Mouse (Mus musculus): ENCODE results near the gene Rbpms2. TPM values are rescaled to one million over a fixed set of nuclear protein-coding genes. Genes with fewer than 3 reads are reported as not detected.

The Rbpms2 gene
- total and polyA plus RNA-seq, 2 experiments, result 9.8 to 110 TPM

DNA sequence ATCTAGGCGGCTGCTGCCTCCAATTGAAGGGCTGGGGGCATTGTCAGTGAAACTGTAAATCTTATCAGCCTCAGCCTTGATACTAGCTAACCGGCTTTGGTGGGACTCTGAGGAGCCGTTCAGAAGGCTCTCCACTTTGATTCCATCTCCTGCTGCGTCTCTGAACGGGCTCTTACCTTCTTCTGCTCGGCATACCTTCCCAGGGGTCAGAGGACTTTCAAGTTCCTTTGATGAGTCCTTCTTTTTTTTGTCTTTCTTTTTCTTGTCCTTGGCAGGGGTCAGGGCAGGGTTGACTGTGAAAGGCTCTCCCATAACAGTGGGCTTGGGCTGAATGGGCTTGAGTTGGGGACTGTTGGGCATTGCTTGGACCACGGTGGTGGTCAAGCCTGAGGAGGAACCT is 73.8 kb downstream of the Rbpms2 start:
- Histone ChIP-seq H3K27me3 (ENCODE audit: control insufficient read depth, insufficient read depth, low read length) (no peaks in the 10 kb centered on the region), H3K4me1 (ENCODE audit: control insufficient read depth, insufficient read depth, low read length) (no peaks in the 10 kb centered on the region; the same call in 1 of the 2 replicates), H3K4me3 (ENCODE audit: insufficient read depth, low read depth, low read length) (no peak overlapping the region), H3K27ac (replicated peaks; ENCODE audit: insufficient read depth, low read depth, low read length) (no peak overlapping the region), H3K79me2 (ENCODE audit: control insufficient read depth, insufficient read depth, low read length) (no peaks in the 10 kb centered on the region), H3K9ac (ENCODE audit: low read depth, low read length) (no peak overlapping the region), H3K36me3 (ENCODE audit: control insufficient read depth, insufficient read depth, low read length) (peaks cover 19% of the 10 kb centered on the region)
- no peak for DNase-seq (ENCODE audit: extremely low read depth, low read depth, low spot score)
- TF ChIP-seq CTCF (IDR thresholded peaks at IDR 0.05; ENCODE audit: low read depth, low read length), result no peak
- TF ChIP-seq POLR2A (IDR thresholded peaks at IDR 0.05; ENCODE audit: extremely low read depth, insufficient read depth, low read length), result no peak
- 90% methylated on average over 7 of the region's 7 CpGs for WGBS

DNA sequence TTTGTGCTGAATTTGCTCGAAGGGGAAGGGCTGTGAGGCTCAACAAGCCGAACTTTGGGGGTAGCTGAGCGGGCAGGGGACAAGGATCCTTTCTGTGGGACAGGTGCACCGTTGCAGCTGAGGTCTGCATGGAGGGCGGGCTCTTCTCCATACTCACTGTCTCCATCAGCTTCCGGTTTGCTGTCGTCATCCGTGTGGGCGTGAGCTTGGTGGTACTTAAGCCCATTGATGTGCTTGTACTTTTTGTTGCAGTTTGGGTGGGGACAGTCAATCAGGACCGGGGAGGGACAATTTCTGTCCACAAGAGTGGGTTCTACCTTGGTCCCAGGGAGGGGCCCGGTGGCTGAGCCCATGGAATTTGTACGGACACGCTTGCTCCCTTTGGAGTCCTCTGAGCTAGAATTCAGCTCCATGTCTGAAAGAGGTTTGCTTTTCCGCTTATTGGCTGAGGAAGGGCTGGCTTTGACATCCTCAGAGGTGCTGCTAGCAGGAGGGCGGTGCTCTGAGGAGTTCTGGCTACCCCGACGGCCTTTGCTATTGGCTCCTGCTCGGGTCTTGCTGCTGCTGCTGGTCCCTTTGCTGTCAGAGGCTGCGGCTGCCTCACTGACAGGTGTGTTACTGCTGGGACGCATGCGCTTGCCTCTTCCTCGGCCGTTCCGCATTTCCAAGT is 74.6 kb downstream of the Rbpms2 start:
- Histone ChIP-seq H3K27me3 (ENCODE audit: control insufficient read depth, insufficient read depth, low read length) (no peaks in the 10 kb centered on the region), H3K36me3 (ENCODE audit: control insufficient read depth, insufficient read depth, low read length) (peaks cover 19% of the 10 kb centered on the region), H3K27ac (replicated peaks; ENCODE audit: insufficient read depth, low read depth, low read length) (no peak overlapping the region), H3K9ac (ENCODE audit: low read depth, low read length) (no peak overlapping the region), H3K4me1 (ENCODE audit: control insufficient read depth, insufficient read depth, low read length) (no peaks in the 10 kb centered on the region), H3K79me2 (ENCODE audit: control insufficient read depth, insufficient read depth, low read length) (no peaks in the 10 kb centered on the region), H3K4me3 (ENCODE audit: insufficient read depth, low read depth, low read length) (no peak overlapping the region)
- WGBS, result 94% methylated on average over 24 of the region's 24 CpGs
- DNase-seq (ENCODE audit: extremely low read depth, low read depth, low spot score), result no peak
- no peak for TF ChIP-seq POLR2A (IDR thresholded peaks at IDR 0.05; ENCODE audit: extremely low read depth, insufficient read depth, low read length)
- TF ChIP-seq CTCF (IDR thresholded peaks at IDR 0.05; ENCODE audit: low read depth, low read length), result no peak

Other genes with a start within 250 kb of the Rbpms2 start
- 0.20 and 0.28 TPM in 2 replicates for gene Kbtbd13, start 238.0 kb upstream of the Rbpms2 start, total RNA-seq (2014; rRNA removed)
- gene Kbtbd13, start 238.0 kb upstream of the Rbpms2 start, polyA plus RNA-seq (2012; rRNA removed), result 0.14 and 0.49 TPM in 2 replicates
- gene Rasl12, start 231.1 kb upstream of the Rbpms2 start, total RNA-seq (2014; rRNA removed), result 0.09 and 0.13 TPM in 2 replicates
- 0.17 and 0.32 TPM in 2 replicates for gene Rasl12, start 231.1 kb upstream of the Rbpms2 start, polyA plus RNA-seq (2012; rRNA removed)
- gene Slc51b, start 206.7 kb upstream of the Rbpms2 start, total RNA-seq (2014; rRNA removed), result 2.9 and 3.2 TPM in 2 replicates
- 0.14 and 0.22 TPM in 2 replicates for gene Slc51b, start 206.7 kb upstream of the Rbpms2 start, polyA plus RNA-seq (2012; rRNA removed)
- 5.5 and 5.8 TPM in 2 replicates for gene Mtfmt, start 193.9 kb upstream of the Rbpms2 start, total RNA-seq (2014; rRNA removed)
- 5.8 and 6.0 TPM in 2 replicates for gene Mtfmt, start 193.9 kb upstream of the Rbpms2 start, polyA plus RNA-seq (2012; rRNA removed)
- gene Spg21, start 168.7 kb upstream of the Rbpms2 start, total RNA-seq (2014; rRNA removed), result 20.0 and 25.7 TPM in 2 replicates
- gene Spg21, start 168.7 kb upstream of the Rbpms2 start, polyA plus RNA-seq (2012; rRNA removed), result 10.7 and 11.3 TPM in 2 replicates
- gene Ankdd1a, start 109.5 kb upstream of the Rbpms2 start, total RNA-seq (2014; rRNA removed), result not detected in 2 replicates
- not detected in 2 replicates for gene Ankdd1a, start 109.5 kb upstream of the Rbpms2 start, polyA plus RNA-seq (2012; rRNA removed)
- 1.4 and 2.2 TPM in 2 replicates for gene Plekho2, start 49.6 kb upstream of the Rbpms2 start, total RNA-seq (2014; rRNA removed)
- 2.9 and 5.4 TPM in 2 replicates for gene Plekho2, start 49.6 kb upstream of the Rbpms2 start, polyA plus RNA-seq (2012; rRNA removed)
- gene Pif1, start 42.5 kb upstream of the Rbpms2 start, total RNA-seq (2014; rRNA removed), result 0.20 TPM in 1 of 2 replicates, not detected in the other
- gene Pif1, start 42.5 kb upstream of the Rbpms2 start, polyA plus RNA-seq (2012; rRNA removed), result 0.04 TPM in 1 of 2 replicates, not detected in the other
- 14.7 and 20.6 TPM in 2 replicates for gene Oaz2, start 38.4 kb downstream of the Rbpms2 start, total RNA-seq (2014; rRNA removed)
- gene Oaz2, start 38.4 kb downstream of the Rbpms2 start, polyA plus RNA-seq (2012; rRNA removed), result 27.5 and 29.6 TPM in 2 replicates
- 2.8 and 4.4 TPM in 2 replicates for gene Zfp609, start 197.9 kb downstream of the Rbpms2 start, total RNA-seq (2014; rRNA removed)
- gene Zfp609, start 197.9 kb downstream of the Rbpms2 start, polyA plus RNA-seq (2012; rRNA removed), result 4.4 TPM in 2 replicates

All from liver, adult 2 months (tissue).